Mouse (Mus musculus): ENCODE data around the gene Igsf9b.

Gene Igsf9b

GRCm38 (mm10) chr9:27298411-27299285 is at the start of gene Igsf9b:
TSS of gene Igsf9b (plus strand) at chr9:27299204.
- DNase-seq: peak; percentile 90 to 91

- DNase-seq: no peak
These were observed 46.8 kb upstream of the Igsf9b start for GRCm38 (mm10) chr9:27252034-27252714.

GRCm38 (mm10) chr9:27256454-27256853 is 42.5 kb upstream of the Igsf9b start:
- no peak for DNase-seq

- DNase-seq: no peak
These were observed 38.5 kb upstream of the Igsf9b start for GRCm38 (mm10) chr9:27260378-27260947.

- DNase-seq: no peak
These were observed 37.1 kb upstream of the Igsf9b start for GRCm38 (mm10) chr9:27261905-27262304.

GRCm38 (mm10) chr9:27265009-27265408 is 34.0 kb upstream of the Igsf9b start:
- DNase-seq: no peak

GRCm38 (mm10) chr9:27267878-27268277 is 31.1 kb upstream of the Igsf9b start:
- no peak for DNase-seq

- DNase-seq: no peak
These were observed 30.5 kb upstream of the Igsf9b start for GRCm38 (mm10) chr9:27268493-27268892.

GRCm38 (mm10) chr9:27269322-27269721 is 29.7 kb upstream of the Igsf9b start:
- no peak for DNase-seq

- DNase-seq: no peak
These were observed 29.1 kb upstream of the Igsf9b start for GRCm38 (mm10) chr9:27269904-27270303.

GRCm38 (mm10) chr9:27271899-27272298 is 27.1 kb upstream of the Igsf9b start:
- DNase-seq: no peak

GRCm38 (mm10) chr9:27272858-27273257 is 26.1 kb upstream of the Igsf9b start:
- no peak for DNase-seq

GRCm38 (mm10) chr9:27276282-27276839 is 22.6 kb upstream of the Igsf9b start:
- DNase-seq: no peak

GRCm38 (mm10) chr9:27277401-27278087 is 21.5 kb upstream of the Igsf9b start:
- no peak for DNase-seq

GRCm38 (mm10) chr9:27279041-27279440 is 20.0 kb upstream of the Igsf9b start:
- no peak for DNase-seq

GRCm38 (mm10) chr9:27280976-27281375 is 18.0 kb upstream of the Igsf9b start:
- DNase-seq: no peak

- DNase-seq: no peak
These were observed 13.2 kb upstream of the Igsf9b start for GRCm38 (mm10) chr9:27285719-27286249.

GRCm38 (mm10) chr9:27286296-27286695 is 12.7 kb upstream of the Igsf9b start:
- no peak for DNase-seq

- no peak for DNase-seq
These were observed 12.1 kb upstream of the Igsf9b start for GRCm38 (mm10) chr9:27286859-27287258.

- DNase-seq: no peak
These were observed 11.6 kb upstream of the Igsf9b start for GRCm38 (mm10) chr9:27287419-27287818.

GRCm38 (mm10) chr9:27288442-27288841 is 10.6 kb upstream of the Igsf9b start:
- DNase-seq: no peak

GRCm38 (mm10) chr9:27289543-27290308 is 9.3 kb upstream of the Igsf9b start:
- no peak for DNase-seq

All from lung, adult 18-20 months (tissue).